Mouse (Mus musculus): ENCODE data around the gene Asap3. TPM values are rescaled to one million over a fixed set of nuclear protein-coding genes. Genes with fewer than 3 reads are reported as not detected.
A peak's percentile ranks its signal among the peaks of the same experiment; 100 is the strongest.

The Asap3 gene
- polyA plus RNA-seq, 1 experiment from 2014 or later, result 4.8 TPM

- TF ChIP-seq EP300 (IDR thresholded peaks at IDR 0.05; ENCODE audit: low read depth), result no peak
- TF ChIP-seq CTCF (IDR thresholded peaks at IDR 0.05; ENCODE audit: low read depth), result no peak
- peak overlapping the region; percentile 54 for H3K9ac ChIP-seq (replicated peaks)
- ATAC-seq (peak; percentile 55), DNase-seq (peak; percentile 51)
- H3K27me3 ChIP-seq (ENCODE audit: insufficient read depth, low read length), result peaks cover 46% of the 10 kb centered on the region
- 0 out of 2 replicates have a peak, but pooled peaks cover 5% of the 10 kb centered on the region for H3K36me3 ChIP-seq (replicated peaks; ENCODE audit: insufficient read depth, low read length)
- H3K4me1 ChIP-seq (ENCODE audit: insufficient read depth), result peaks cover 17% of the 10 kb centered on the region
- peak overlapping the region; percentile 58 for H3K4me3 ChIP-seq (ENCODE audit: low read depth, low read length)
- WGBS (ENCODE audit: insufficient replicate concordance), result 1% methylated on average over 34 of the region's 37 CpGs
- peak overlapping the region; percentile 82 for H3K4me2 ChIP-seq (ENCODE audit: low read depth, low read length)
- H3K27ac ChIP-seq (ENCODE audit: low read depth), result peak overlapping the region; percentile 51
- H3K9me3 ChIP-seq (ENCODE audit: low read length), result no peaks in the 10 kb centered on the region
Measured at GRCm38 (mm10) chr4:136248464-136249331, 42.5 kb downstream of the Asap3 start.

DNA sequence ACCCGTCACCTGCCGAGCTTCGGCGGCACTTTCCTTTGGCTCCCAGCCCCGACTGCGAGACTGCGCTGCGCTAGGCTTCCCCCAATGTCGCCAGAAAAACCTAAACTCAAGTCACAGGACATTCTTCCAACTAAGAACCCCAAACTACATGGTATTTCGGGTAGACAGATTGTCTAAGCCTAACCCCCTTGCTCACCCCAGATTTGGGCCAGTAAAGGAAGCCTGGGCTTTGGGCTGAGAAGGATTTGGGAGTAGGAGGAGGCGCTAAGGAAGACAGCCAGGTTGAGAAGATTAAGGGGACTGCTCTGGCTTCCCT is 43.1 kb downstream of the Asap3 start:
- WGBS (ENCODE audit: insufficient replicate concordance), result 9% methylated on average over 11 of the region's 11 CpGs
- no peak for DNase-seq
- TF ChIP-seq CTCF (IDR thresholded peaks at IDR 0.05; ENCODE audit: low read depth) (no peak), EP300 (IDR thresholded peaks at IDR 0.05; ENCODE audit: low read depth) (no peak)
- Histone ChIP-seq H3K9ac (replicated peaks) (no peak overlapping the region), H3K9me3 (ENCODE audit: low read length) (no peaks in the 10 kb centered on the region), H3K4me3 (ENCODE audit: low read depth, low read length) (peak overlapping the region; percentile 58), H3K27me3 (ENCODE audit: insufficient read depth, low read length) (peaks cover 42% of the 10 kb centered on the region), H3K4me2 (ENCODE audit: low read depth, low read length) (peak overlapping the region; percentile 82), H3K4me1 (ENCODE audit: insufficient read depth) (peaks cover 17% of the 10 kb centered on the region), H3K36me3 (replicated peaks; ENCODE audit: insufficient read depth, low read length) (0 out of 2 replicates have a peak, but pooled peaks cover 2% of the 10 kb centered on the region), H3K27ac (ENCODE audit: low read depth) (no peak overlapping the region; the same call in 1 of the 2 replicates)
- ATAC-seq, result no peak

- ATAC-seq, result peak; percentile 36
- Histone ChIP-seq H3K9me3 (ENCODE audit: low read length) (no peaks in the 10 kb centered on the region), H3K4me3 (ENCODE audit: low read depth, low read length) (no peak overlapping the region), H3K4me1 (ENCODE audit: insufficient read depth) (peaks cover 17% of the 10 kb centered on the region), H3K27me3 (ENCODE audit: insufficient read depth, low read length) (peaks cover 41% of the 10 kb centered on the region), H3K9ac (replicated peaks) (no peak overlapping the region), H3K27ac (ENCODE audit: low read depth) (no peak overlapping the region), H3K4me2 (ENCODE audit: low read depth, low read length) (peak overlapping the region; percentile 82; the same call in 1 of the 2 replicates), H3K36me3 (replicated peaks; ENCODE audit: insufficient read depth, low read length) (0 out of 2 replicates have a peak, but pooled peaks cover 2% of the 10 kb centered on the region)
- TF ChIP-seq CTCF (IDR thresholded peaks at IDR 0.05; ENCODE audit: low read depth) (no peak), EP300 (IDR thresholded peaks at IDR 0.05; ENCODE audit: low read depth) (no peak)
- 34% methylated on average over 9 of the region's 9 CpGs for WGBS (ENCODE audit: insufficient replicate concordance)
- no peak for DNase-seq
Measured at GRCm38 (mm10) chr4:136249780-136250179, 43.6 kb downstream of the Asap3 start.

- Histone ChIP-seq H3K36me3 (replicated peaks; ENCODE audit: insufficient read depth, low read length) (no peaks in the 10 kb centered on the region), H3K4me2 (ENCODE audit: low read depth, low read length) (no peak overlapping the region), H3K27ac (ENCODE audit: low read depth) (no peak overlapping the region), H3K9ac (replicated peaks) (no peak overlapping the region), H3K4me3 (ENCODE audit: low read depth, low read length) (no peak overlapping the region), H3K27me3 (ENCODE audit: insufficient read depth, low read length) (no peaks in the 10 kb centered on the region), H3K9me3 (ENCODE audit: low read length) (no peaks in the 10 kb centered on the region), H3K4me1 (ENCODE audit: insufficient read depth) (0 out of 2 replicates have a peak, but pooled peaks cover 5% of the 10 kb centered on the region)
- ATAC-seq, result 0 out of 2 replicates have a peak, but pooled peaks have one; percentile 20
- TF ChIP-seq EP300 (IDR thresholded peaks at IDR 0.05; ENCODE audit: low read depth) (no peak), CTCF (IDR thresholded peaks at IDR 0.05; ENCODE audit: low read depth) (no peak)
- no peak for DNase-seq
- WGBS (ENCODE audit: insufficient replicate concordance), result 23% methylated on average over 6 of the region's 6 CpGs
Measured at GRCm38 (mm10) chr4:136255919-136256318, 49.8 kb downstream of the Asap3 start.

- H3K36me3 ChIP-seq (replicated peaks; ENCODE audit: insufficient read depth, low read length), result no peaks in the 10 kb centered on the region
- 0 out of 2 replicates have a peak, but pooled peaks cover 5% of the 10 kb centered on the region for H3K4me1 ChIP-seq (ENCODE audit: insufficient read depth)
- 34% methylated on average over 10 of the region's 10 CpGs for WGBS (ENCODE audit: insufficient replicate concordance)
- no peak overlapping the region for H3K27ac ChIP-seq (ENCODE audit: low read depth)
- H3K4me2 ChIP-seq (ENCODE audit: low read depth, low read length), result no peak overlapping the region
- no peaks in the 10 kb centered on the region for H3K27me3 ChIP-seq (ENCODE audit: insufficient read depth, low read length)
- TF ChIP-seq CTCF (IDR thresholded peaks at IDR 0.05; ENCODE audit: low read depth) (no peak), EP300 (IDR thresholded peaks at IDR 0.05; ENCODE audit: low read depth) (no peak)
- no peak overlapping the region for H3K4me3 ChIP-seq (ENCODE audit: low read depth, low read length)
- DNase-seq, result no peak
- no peak for ATAC-seq
- no peak overlapping the region for H3K9ac ChIP-seq (replicated peaks)
- H3K9me3 ChIP-seq (ENCODE audit: low read length), result no peaks in the 10 kb centered on the region
Measured at GRCm38 (mm10) chr4:136256696-136257095, 50.5 kb downstream of the Asap3 start.

DNA sequence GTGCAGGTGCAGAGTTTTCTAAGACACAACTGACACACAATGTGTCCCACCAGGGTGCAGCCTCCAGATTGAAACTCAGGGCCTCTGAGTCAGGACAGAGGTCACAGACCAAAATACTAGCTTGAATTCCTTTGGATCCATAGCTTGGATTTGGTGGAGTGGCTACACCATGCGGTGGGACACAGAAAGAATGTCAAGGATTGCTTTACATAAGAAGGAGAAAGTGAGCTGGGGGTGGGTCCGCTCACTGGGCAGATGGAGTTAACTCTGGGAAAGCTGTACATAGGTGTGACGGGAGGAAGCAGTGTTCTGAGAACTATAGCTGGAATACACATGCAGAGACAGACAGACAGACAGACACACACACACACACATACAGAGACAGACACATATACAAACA is 53.8 kb downstream of the Asap3 start:
- TF ChIP-seq CTCF (IDR thresholded peaks at IDR 0.05; ENCODE audit: low read depth) (no peak), EP300 (IDR thresholded peaks at IDR 0.05; ENCODE audit: low read depth) (no peak)
- Histone ChIP-seq H3K4me3 (ENCODE audit: low read depth, low read length) (no peak overlapping the region), H3K9me3 (ENCODE audit: low read length) (no peaks in the 10 kb centered on the region), H3K9ac (replicated peaks) (no peak overlapping the region), H3K27ac (ENCODE audit: low read depth) (no peak overlapping the region), H3K36me3 (replicated peaks; ENCODE audit: insufficient read depth, low read length) (no peaks in the 10 kb centered on the region), H3K4me1 (ENCODE audit: insufficient read depth) (0 out of 2 replicates have a peak, but pooled peaks cover 5% of the 10 kb centered on the region), H3K4me2 (ENCODE audit: low read depth, low read length) (no peak overlapping the region), H3K27me3 (ENCODE audit: insufficient read depth, low read length) (no peaks in the 10 kb centered on the region)
- WGBS (ENCODE audit: insufficient replicate concordance), result 66% methylated on average over 3 of the region's 3 CpGs
- ATAC-seq (no peak), DNase-seq (no peak)

Measured in liver, postnatal 0 days (tissue).